ENCODE assay signal across 10 mouse cellular contexts in the genomic region with DNA sequence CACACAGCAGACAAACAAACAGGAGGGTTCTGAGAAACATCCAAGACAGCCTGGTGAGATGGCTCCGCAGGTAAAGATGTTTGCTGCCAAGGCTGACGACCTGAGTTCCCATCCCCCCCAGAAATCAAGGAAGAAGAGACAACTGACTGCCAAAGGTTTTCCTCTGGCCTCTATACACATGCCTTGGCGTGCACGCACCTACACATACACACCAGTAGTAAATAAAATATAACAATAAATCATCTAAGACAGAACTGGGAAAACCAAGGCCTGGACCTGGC. TPM values are rescaled to one million over a fixed set of nuclear protein-coding genes. Genes with fewer than 3 reads are reported as not detected.
A peak's percentile ranks its signal among the peaks of the same experiment; 100 is the strongest.
DNase-seq lines count a peak whose midpoint lies in the region; ATAC-seq and TF ChIP-seq lines count a peak whose summit lies in the region.
"Had no signal": no experiment of that assay in that cellular context is flagged by ENCODE, and none has a peak within 500 bp of the region (broad histone marks: within the 10 kb centered on the region; RNA-seq: fewer than 3 reads in every experiment).

No protein-coding gene starts in this region.

- no peak for TF ChIP-seq POLR2A in spleen, adult 2 months (IDR thresholded peaks at IDR 0.05; ENCODE audit: low read depth, low read length)

- DNase-seq in heart, adult 11 months, result peak; percentile 89
- DNase-seq in heart, postnatal 4 days, result no peak
- DNase-seq in spleen, adult 2 months (ENCODE audit: low read depth in 1 of 2, low spot score in 2 of 2), result no peak
- no peak for DNase-seq in spleen, postnatal 14 days (ENCODE audit: low spot score in 2 of 2)
- no peak for DNase-seq in right cerebral cortex, postnatal 10 days (ENCODE audit: low spot score in 2 of 2)
- DNase-seq in frontal cortex, adult 2 months (ENCODE audit: extremely low spot score in 1 of 2, low spot score in 1 of 2), result no peak

- H3K27me3 ChIP-seq in intestine, embryonic 15.5 days (replicated peaks), result no peaks in the 10 kb centered on the region
- H3K27me3 ChIP-seq in intestine, postnatal 0 days (replicated peaks; ENCODE audit: control insufficient read depth, insufficient read depth, low read length), result no peaks in the 10 kb centered on the region
- peaks cover 4% of the 10 kb centered on the region; the same call in 1 of the 2 replicates for H3K27me3 ChIP-seq in spleen, adult 2 months (ENCODE audit: control insufficient read depth, insufficient read depth, low read length)

- TF ChIP-seq CTCF in intestine, postnatal 0 days (IDR thresholded peaks at IDR 0.05; ENCODE audit: low read depth), result no peak
- TF ChIP-seq CTCF in spleen, adult 2 months (IDR thresholded peaks at IDR 0.05; ENCODE audit: extremely low read depth, insufficient read depth, insufficient read length, insufficient replicate concordance), result no peak

- no peak overlapping the region for H3K4me3 ChIP-seq in intestine, embryonic 15.5 days (replicated peaks)
- no peak overlapping the region for H3K4me3 ChIP-seq in intestine, postnatal 0 days (ENCODE audit: low read depth, low read length)
- H3K4me3 ChIP-seq in spleen, adult 2 months (ENCODE audit: extremely low read depth, insufficient read depth, insufficient read length), result no peak overlapping the region
- H3K4me3 ChIP-seq: forebrain, embryonic 10.5 days; kidney, embryonic 15.5 days had no signal

- WGBS in intestine, embryonic 15.5 days, result 51% methylated on average over 4 of the region's 4 CpGs
- 59% methylated on average over 4 of the region's 4 CpGs for WGBS in intestine, postnatal 0 days
- WGBS in spleen, adult 2 months, result 79% methylated on average over 4 of the region's 4 CpGs

- H3K4me1 ChIP-seq in intestine, embryonic 15.5 days (replicated peaks), result peaks cover 47% of the 10 kb centered on the region
- H3K4me1 ChIP-seq in intestine, postnatal 0 days (replicated peaks; ENCODE audit: control insufficient read depth, insufficient read depth, low read length), result peaks cover 16% of the 10 kb centered on the region; the same call in 1 of the 2 replicates
- peaks cover 13% of the 10 kb centered on the region for H3K4me1 ChIP-seq in spleen, adult 2 months (ENCODE audit: control insufficient read depth, insufficient read depth, insufficient read length)

- no peak overlapping the region for H3K9ac ChIP-seq in intestine, embryonic 15.5 days
- no peak overlapping the region for H3K9ac ChIP-seq in intestine, postnatal 0 days (ENCODE audit: low read depth, low read length)
- H3K9ac ChIP-seq: kidney, embryonic 15.5 days had no signal

- no peaks in the 10 kb centered on the region for H3K36me3 ChIP-seq in intestine, embryonic 15.5 days
- no peaks in the 10 kb centered on the region; the same call in 1 of the 2 replicates for H3K36me3 ChIP-seq in intestine, postnatal 0 days (ENCODE audit: control insufficient read depth, insufficient read depth)
- H3K36me3 ChIP-seq in spleen, adult 2 months (ENCODE audit: control insufficient read depth, insufficient read depth, low read length), result no peaks in the 10 kb centered on the region
- H3K36me3 ChIP-seq: forebrain, embryonic 10.5 days; kidney, embryonic 15.5 days had no signal

- H3K4me2 ChIP-seq in intestine, embryonic 15.5 days (replicated peaks), result peak overlapping the region; percentile 96; the same call in 1 of the 2 replicates
- no peak overlapping the region for H3K4me2 ChIP-seq in intestine, postnatal 0 days (replicated peaks; ENCODE audit: low read depth)

- H3K9me3 ChIP-seq in intestine, embryonic 15.5 days, result no peaks in the 10 kb centered on the region
- H3K9me3 ChIP-seq in intestine, postnatal 0 days (ENCODE audit: control insufficient read depth), result no peaks in the 10 kb centered on the region
- H3K9me3 ChIP-seq: forebrain, embryonic 10.5 days; kidney, embryonic 15.5 days had no signal

- ATAC-seq in intestine, embryonic 15.5 days, result no peak
- ATAC-seq in intestine, postnatal 0 days, result no peak

- no peak overlapping the region for H3K27ac ChIP-seq in intestine, embryonic 15.5 days
- H3K27ac ChIP-seq in intestine, postnatal 0 days (ENCODE audit: low read depth, low read length), result no peak overlapping the region
- H3K27ac ChIP-seq in spleen, adult 2 months (ENCODE audit: insufficient read depth, low read length), result 0 out of 2 replicates have a peak overlapping the region, but pooled peaks have one; percentile 28
- H3K27ac ChIP-seq: forebrain, embryonic 10.5 days; kidney, embryonic 15.5 days had no signal

RNA-seq across cellular contexts. Expression of a gene that starts 3.7 kb away (rescaled TPM):
- 10 to 100 TPM; 34.2 to 40.5 TPM for total RNA-seq in heart, postnatal 4 days (2021)
- 103 and 109 TPM in 2 replicates for polyA plus RNA-seq in intestine, embryonic 15.5 days (2015; fragmentation: Nextera tagmentation; extraction: Ambion mirVana)
- 212 and 256 TPM in 2 replicates for polyA plus RNA-seq in intestine, postnatal 0 days (2015; fragmentation: Nextera tagmentation; extraction: Ambion mirVana)
- 21.0 and 22.2 TPM in 2 replicates for polyA plus RNA-seq in spleen, adult 2 months (2012; rRNA removed)
- polyA plus RNA-seq in frontal cortex, adult 2 months (2012; rRNA removed), result 6.7 and 9.5 TPM in 2 replicates
